Mouse (Mus musculus) midbrain, embryonic 16.5 days (tissue): ENCODE results near the gene 1700003E16Rik. TPM values are rescaled to one million over a fixed set of nuclear protein-coding genes. Genes with fewer than 3 reads are reported as not detected.

Source experiments
- ATAC-seq: fragments of 200-750 bp; cut with Nextera tagmentation; 2 replicates; pipeline ENCODE4 v1.8.0; 2017; ENCODE audit warnings: moderate TSS enrichment
- H3K27ac ChIP-seq: fragments of 300-500 bp; sonication (generic); 2 replicates; pipeline ENCODE4 v1.5.1; 2014; ENCODE audit warnings: mild to moderate bottlenecking, low read length, mixed read lengths
- H3K27me3 ChIP-seq: fragments of 300-500 bp; sonication (generic); 2 replicates; pipeline ENCODE4 v1.6.1; 2014; ENCODE audit warnings: low read depth, low read length, mixed read lengths; ENCODE audit not compliant: control insufficient read depth, insufficient read depth
- H3K36me3 ChIP-seq: fragments of 300-500 bp; sonication (generic); 2 replicates; pipeline ENCODE4 v1.6.1; 2014; ENCODE audit warnings: mild to moderate bottlenecking, low read length, moderate library complexity, mixed read lengths; ENCODE audit not compliant: control insufficient read depth, insufficient read depth
- H3K4me1 ChIP-seq: fragments of 300-500 bp; sonication (generic); 2 replicates; pipeline ENCODE4 v1.6.1; 2014; ENCODE audit warnings: mild to moderate bottlenecking, low read length, mixed read lengths; ENCODE audit not compliant: control insufficient read depth, insufficient read depth
- H3K4me2 ChIP-seq: fragments of 300-500 bp; sonication (generic); 2 replicates; pipeline ENCODE4 v1.6.1; 2014; ENCODE audit warnings: mild to moderate bottlenecking, low read length, mixed read lengths
- H3K4me3 ChIP-seq: fragments of 300-500 bp; sonication (generic); 2 replicates; pipeline ENCODE4 v1.5.1; 2014; ENCODE audit warnings: low read depth, mild to moderate bottlenecking, low read length, moderate library complexity, mixed read lengths
- H3K9ac ChIP-seq: fragments of 300-500 bp; sonication (generic); 2 replicates; pipeline ENCODE4 v1.6.1; 2014; ENCODE audit warnings: low read depth, low read length, mixed read lengths
- H3K9me3 ChIP-seq: fragments of 300-500 bp; sonication (generic); replicated peaks from 2 replicates; pipeline ENCODE4 v1.6.1; 2014; ENCODE audit warnings: mild to moderate bottlenecking, low read length, mixed read lengths; ENCODE audit not compliant: control insufficient read depth, poor library complexity, severe bottlenecking
- WGBS: fragments of 180-500 bp; shearing (Covaris S2); extraction: QIAGEN DNeasy Blood & Tissue Kit; methylation state at CpG from one replicate; pipeline ENCODE4 v1.1.7; 2014; 5-methylcytosine and 5-hydroxymethylcytosine counted together
- polyA plus RNA-seq: library from polyadenylated mRNA; unstranded; fragments of >200 nt; fragmentation: Nextera tagmentation; extraction: Ambion mirVana; gene quantifications from 2 replicates; pipeline ENCODE4 v1.2.1, GENCODE M21; 2015

Gene 1700003E16Rik
- polyA plus RNA-seq, 1 experiment from 2014 or later = 16.3 TPM

GRCm38 (mm10) chr6:83205851-83206250, 49.6 kb downstream of the 1700003E16Rik start:
- H3K4me3 ChIP-seq = no peak overlapping the region
- WGBS = 95% methylated on average over 3 of the region's 3 CpGs
- H3K27me3 ChIP-seq = no peaks in the 10 kb centered on the region
- H3K36me3 ChIP-seq = peaks cover 2% of the 10 kb centered on the region; the same call in 1 of the 2 replicates
- H3K4me2 ChIP-seq = no peak overlapping the region
- no peak for ATAC-seq
- H3K4me1 ChIP-seq = no peaks in the 10 kb centered on the region
- H3K9ac ChIP-seq = no peak overlapping the region
- no peaks in the 10 kb centered on the region for H3K9me3 ChIP-seq
- H3K27ac ChIP-seq = no peak overlapping the region

DNA sequence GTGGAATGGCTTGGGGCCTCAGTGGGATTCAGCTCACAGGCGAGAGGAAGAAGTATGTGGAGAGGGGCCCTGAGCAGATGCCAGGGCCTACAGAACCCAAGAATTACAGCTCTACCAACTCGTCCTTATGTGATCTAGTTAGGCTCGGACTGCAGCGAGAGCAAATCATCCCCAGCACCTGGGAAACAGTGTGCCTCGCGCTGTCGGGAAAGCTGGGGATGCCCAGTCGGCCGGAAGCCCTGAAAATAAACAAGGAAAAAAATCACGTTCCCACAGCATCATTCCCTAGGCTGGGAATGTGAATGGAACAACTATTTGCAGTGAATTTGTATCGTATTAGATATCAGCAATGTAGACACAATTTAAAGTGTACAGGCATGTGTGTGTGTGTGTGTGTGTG, 50.1 kb downstream of the 1700003E16Rik start:
- no peak for ATAC-seq
- Histone ChIP-seq H3K4me3 (no peak overlapping the region), H3K4me2 (no peak overlapping the region), H3K4me1 (no peaks in the 10 kb centered on the region), H3K9me3 (no peaks in the 10 kb centered on the region), H3K27me3 (no peaks in the 10 kb centered on the region), H3K36me3 (peaks cover 2% of the 10 kb centered on the region; the same call in 1 of the 2 replicates), H3K27ac (no peak overlapping the region), H3K9ac (no peak overlapping the region)
- 77% methylated on average over 11 of the region's 11 CpGs for WGBS

DNA sequence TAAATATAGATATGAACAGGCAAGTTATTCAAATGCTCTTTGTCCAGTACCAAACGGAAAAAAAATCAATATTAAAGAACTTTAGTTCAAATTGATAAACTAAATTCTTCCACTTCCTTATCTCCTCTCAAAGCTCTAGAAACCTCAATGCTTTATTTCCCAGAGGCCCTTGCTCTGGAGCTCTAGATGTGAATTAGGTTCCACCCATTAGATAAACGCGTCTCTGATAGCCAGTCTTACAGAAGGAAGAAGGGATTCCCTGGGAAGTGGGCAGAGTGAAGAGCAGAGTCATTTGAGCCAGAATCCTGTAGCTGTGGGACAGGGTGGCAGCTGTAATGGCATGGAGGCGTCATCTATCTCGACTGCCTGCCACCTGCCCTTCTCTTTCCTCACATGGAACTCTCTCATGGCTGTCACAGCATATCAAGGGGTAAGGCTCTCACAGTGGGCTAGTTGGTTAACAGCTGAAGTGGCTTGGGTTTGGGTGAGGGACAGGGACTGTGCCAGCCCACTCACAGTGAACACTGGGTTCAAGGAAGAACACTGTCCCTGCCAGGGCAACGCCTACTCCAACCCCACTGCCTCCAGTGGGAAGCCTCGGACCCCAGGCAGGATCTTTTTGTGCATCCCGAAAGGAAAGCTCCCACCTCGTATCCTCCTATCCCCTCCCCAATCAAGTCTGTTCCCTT, 51.3 kb downstream of the 1700003E16Rik start:
- H3K9ac ChIP-seq = no peak overlapping the region
- no peaks in the 10 kb centered on the region for H3K9me3 ChIP-seq
- H3K4me1 ChIP-seq = no peaks in the 10 kb centered on the region
- H3K27ac ChIP-seq = no peak overlapping the region
- no peak overlapping the region for H3K4me2 ChIP-seq
- no peaks in the 10 kb centered on the region for H3K27me3 ChIP-seq
- no peaks in the 10 kb centered on the region for H3K36me3 ChIP-seq
- 68% methylated on average over 9 of the region's 9 CpGs for WGBS
- H3K4me3 ChIP-seq = no peak overlapping the region
- ATAC-seq = no peak

DNA sequence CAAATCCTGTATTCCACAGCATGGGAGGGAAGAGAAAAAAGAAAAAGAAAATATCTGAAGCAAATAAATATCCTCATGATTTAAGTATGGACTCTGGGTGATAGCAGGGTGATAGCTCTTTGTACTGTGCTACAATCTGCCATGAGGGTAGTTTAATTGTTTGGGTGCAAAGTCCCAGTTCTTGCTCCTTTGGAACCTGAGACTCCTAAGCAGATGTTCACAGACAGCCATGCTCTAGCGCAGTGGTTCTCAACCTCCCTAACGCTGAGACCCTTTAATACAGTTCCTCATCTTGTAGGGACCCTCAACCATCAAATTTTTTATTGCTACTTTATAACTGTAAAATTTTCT, 51.8 kb downstream of the 1700003E16Rik start:
- no peak overlapping the region for H3K27ac ChIP-seq
- no peaks in the 10 kb centered on the region for H3K9me3 ChIP-seq
- WGBS = 89% methylated on average over 2 of the region's 2 CpGs
- H3K4me3 ChIP-seq = no peak overlapping the region
- H3K9ac ChIP-seq = no peak overlapping the region
- ATAC-seq = no peak
- no peaks in the 10 kb centered on the region for H3K36me3 ChIP-seq
- no peak overlapping the region for H3K4me2 ChIP-seq
- H3K27me3 ChIP-seq = no peaks in the 10 kb centered on the region
- no peaks in the 10 kb centered on the region for H3K4me1 ChIP-seq

GRCm38 (mm10) chr6:83210495-83210894, 54.3 kb downstream of the 1700003E16Rik start:
- no peaks in the 10 kb centered on the region for H3K36me3 ChIP-seq
- peaks cover 2% of the 10 kb centered on the region; the same call in 1 of the 2 replicates for H3K4me1 ChIP-seq
- H3K4me3 ChIP-seq = no peak overlapping the region
- H3K9me3 ChIP-seq = no peaks in the 10 kb centered on the region
- no peak overlapping the region for H3K4me2 ChIP-seq
- no peak for ATAC-seq
- no peak overlapping the region for H3K9ac ChIP-seq
- H3K27ac ChIP-seq = no peak overlapping the region
- 23% methylated on average over 2 of the region's 2 CpGs for WGBS
- no peaks in the 10 kb centered on the region for H3K27me3 ChIP-seq

GRCm38 (mm10) chr6:83211526-83211925, 55.3 kb downstream of the 1700003E16Rik start:
- Histone ChIP-seq H3K27me3 (no peaks in the 10 kb centered on the region), H3K36me3 (no peaks in the 10 kb centered on the region), H3K9ac (no peak overlapping the region), H3K27ac (no peak overlapping the region), H3K4me3 (no peak overlapping the region), H3K9me3 (no peaks in the 10 kb centered on the region), H3K4me1 (peaks cover 2% of the 10 kb centered on the region; the same call in 1 of the 2 replicates), H3K4me2 (no peak overlapping the region)
- 22% methylated on average over 5 of the region's 5 CpGs for WGBS
- no peak for ATAC-seq

Other genes with a start within 250 kb of the 1700003E16Rik start
- 18.9 and 20.3 TPM in 2 replicates for gene Sema4f, start 216.6 kb upstream of the 1700003E16Rik start, polyA plus RNA-seq
- not detected in 2 replicates for gene M1ap, start 209.5 kb upstream of the 1700003E16Rik start, polyA plus RNA-seq
- gene Dok1, start 122.9 kb upstream of the 1700003E16Rik start, polyA plus RNA-seq = 1.7 and 1.8 TPM in 2 replicates
- gene Loxl3, start 122.2 kb upstream of the 1700003E16Rik start, polyA plus RNA-seq = 5.1 and 7.5 TPM in 2 replicates
- gene Aup1, start 101.9 kb upstream of the 1700003E16Rik start, polyA plus RNA-seq = 176 and 184 TPM in 2 replicates
- gene Htra2, start 101.1 kb upstream of the 1700003E16Rik start, polyA plus RNA-seq = 76.1 and 87.8 TPM in 2 replicates
- 0.30 and 0.37 TPM in 2 replicates for gene Dqx1, start 98.6 kb upstream of the 1700003E16Rik start, polyA plus RNA-seq
- not detected in 2 replicates for gene Tlx2, start 86.1 kb upstream of the 1700003E16Rik start, polyA plus RNA-seq
- 50.4 and 52.5 TPM in 2 replicates for gene Pcgf1, start 78.5 kb upstream of the 1700003E16Rik start, polyA plus RNA-seq
- not detected in 2 replicates for gene Lbx2, start 70.0 kb upstream of the 1700003E16Rik start, polyA plus RNA-seq
- gene Ccdc142, start 54.8 kb upstream of the 1700003E16Rik start, polyA plus RNA-seq = 5.2 and 5.9 TPM in 2 replicates
- 5.3 and 5.9 TPM in 2 replicates for gene Gm42688, start 54.8 kb upstream of the 1700003E16Rik start, polyA plus RNA-seq
- gene Mrpl53, start 47.4 kb upstream of the 1700003E16Rik start, polyA plus RNA-seq = 113 and 115 TPM in 2 replicates
- 20.9 and 21.6 TPM in 2 replicates for gene Mogs, start 40.9 kb upstream of the 1700003E16Rik start, polyA plus RNA-seq
- 148 and 163 TPM in 2 replicates for gene Wbp1, start 34.8 kb upstream of the 1700003E16Rik start, polyA plus RNA-seq
- gene Ino80b, start 31.0 kb upstream of the 1700003E16Rik start, polyA plus RNA-seq = 13.3 and 14.5 TPM in 2 replicates
- gene Rtkn, start 20.9 kb upstream of the 1700003E16Rik start, polyA plus RNA-seq = 10.7 TPM in 2 replicates
- 20.1 and 22.9 TPM in 2 replicates for gene Wdr54, start within 50 bp of the 1700003E16Rik start, polyA plus RNA-seq
- 161 and 164 TPM in 2 replicates for gene Dctn1, start 9.5 kb downstream of the 1700003E16Rik start, polyA plus RNA-seq
- 0.40 and 0.49 TPM in 2 replicates for gene Slc4a5, start 63.4 kb downstream of the 1700003E16Rik start, polyA plus RNA-seq
- 34.7 and 37.1 TPM in 2 replicates for gene Mthfd2, start 169.5 kb downstream of the 1700003E16Rik start, polyA plus RNA-seq
- 19.2 and 20.8 TPM in 2 replicates for gene Mob1a, start 169.6 kb downstream of the 1700003E16Rik start, polyA plus RNA-seq
- gene Bola3, start 192.7 kb downstream of the 1700003E16Rik start, polyA plus RNA-seq = 44.0 and 50.0 TPM in 2 replicates